Mouse (Mus musculus) mouse embryonic stem cell (cell line): ENCODE results near the gene Mlst8.

Source experiments
- in situ Hi-C, 2 experiments: fragments of 300-500 bp; cut with MboI; formaldehyde crosslinking; loops; 1 replicate in 1 of 2; 3 replicates in 1 of 2; pipeline ENCODE4 v1.14.3; 2019 to 2020; ENCODE audit warnings: low sequenced_read_pairs in 2 of 2, low pct_unique_long_range_greater_than_20kb in 1 of 2, mixed read lengths in 1 of 2; ENCODE audit not compliant: unreplicated experiment in 1 of 2

The Mlst8 gene

GRCm38 (mm10) chr17:24494627-24495335, 15.9 kb upstream of the Mlst8 start:
- in situ Hi-C loops, result no loop called here

GRCm38 (mm10) chr17:24490399-24490798, 11.5 kb upstream of the Mlst8 start:
- in situ Hi-C loops, result no loop called here

GRCm38 (mm10) chr17:24489265-24490030, 10.6 kb upstream of the Mlst8 start:
- in situ Hi-C loops, result no loop called here

GRCm38 (mm10) chr17:24488662-24489264, 9.9 kb upstream of the Mlst8 start:
- in situ Hi-C loops, result no loop called here

- in situ Hi-C loops, result no loop called here
Observed at GRCm38 (mm10) chr17:24488186-24488661, 9.3 kb upstream of the Mlst8 start, which contains the start of gene Caskin1. Caskin1 (plus strand) TSS chr17:24488601.

GRCm38 (mm10) chr17:24485090-24485860, 6.4 kb upstream of the Mlst8 start:
- in situ Hi-C loops, result no loop called here

- in situ Hi-C loops, result loop anchor here in 1 of 2 experiments (5.0 kb wide), 1 partner anchor 49 kb away; the partner anchor contains the start of gene Rab26
Observed at GRCm38 (mm10) chr17:24483495-24483894, 4.6 kb upstream of the Mlst8 start.

- in situ Hi-C loops, result loop anchor here in 1 of 2 experiments (5.0 kb wide), 1 partner anchor 51 kb away; the partner anchor contains the start of gene Rab26
Observed at GRCm38 (mm10) chr17:24481027-24481815, 2.3 kb upstream of the Mlst8 start.

GRCm38 (mm10) chr17:24480201-24480826, 1.4 kb upstream of the Mlst8 start:
- in situ Hi-C loops, result loop anchor here in 1 of 2 experiments (5.0 kb wide), 1 partner anchor 52 kb away; the partner anchor contains the start of gene Rab26

- in situ Hi-C loops, result no loop called here
Observed at GRCm38 (mm10) chr17:24479431-24479830, 553 bp upstream of the Mlst8 start.

GRCm38 (mm10) chr17:24477985-24478600, 785 bp downstream of the Mlst8 start:
- in situ Hi-C loops, result no loop called here

- in situ Hi-C loops, result no loop called here
Observed at GRCm38 (mm10) chr17:24477053-24477984, 1.6 kb downstream of the Mlst8 start.

GRCm38 (mm10) chr17:24476022-24476776, 2.7 kb downstream of the Mlst8 start:
- in situ Hi-C loops, result no loop called here

- in situ Hi-C loops, result no loop called here
Observed at GRCm38 (mm10) chr17:24475586-24475985, 3.3 kb downstream of the Mlst8 start.

GRCm38 (mm10) chr17:24474557-24474956, 4.3 kb downstream of the Mlst8 start:
- in situ Hi-C loops, result no loop called here
